Mouse (Mus musculus): ENCODE data around the gene Tmem211. TPM values are rescaled to one million over a fixed set of nuclear protein-coding genes. Genes with fewer than 3 reads are reported as not detected.

Gene Tmem211
- polyA plus RNA-seq, 1 experiment from 2014 or later: not detected

- H3K36me3 ChIP-seq (ENCODE audit: control insufficient read depth, insufficient read depth): no peaks in the 10 kb centered on the region
- H3K9me3 ChIP-seq (replicated peaks; ENCODE audit: control insufficient read depth, low read length): no peaks in the 10 kb centered on the region
- no peak overlapping the region for H3K9ac ChIP-seq (ENCODE audit: low read depth, low read length)
- H3K4me2 ChIP-seq (ENCODE audit: low read depth, low read length): no peak overlapping the region
- H3K4me1 ChIP-seq (ENCODE audit: control insufficient read depth, low read depth, low read length): peaks cover 12% of the 10 kb centered on the region
- WGBS (ENCODE audit: insufficient replicate concordance): 49% methylated on average over 11 of the region's 11 CpGs
- peak; percentile 7; the same call in 1 of the 2 replicates for ATAC-seq (ENCODE audit: low read depth)
- H3K27me3 ChIP-seq (ENCODE audit: control insufficient read depth, insufficient read depth, low read depth, low read length): no peaks in the 10 kb centered on the region
- H3K4me3 ChIP-seq (ENCODE audit: low read depth, low read length): no peak overlapping the region
- no peak overlapping the region for H3K27ac ChIP-seq (ENCODE audit: low read length)
Observed at GRCm38 (mm10) chr5:113209401-113209750, 17.3 kb upstream of the Tmem211 start.

- no peak overlapping the region for H3K4me2 ChIP-seq (ENCODE audit: low read depth, low read length)
Observed at GRCm38 (mm10) chr5:113209898-113210297, 16.8 kb upstream of the Tmem211 start.

DNA sequence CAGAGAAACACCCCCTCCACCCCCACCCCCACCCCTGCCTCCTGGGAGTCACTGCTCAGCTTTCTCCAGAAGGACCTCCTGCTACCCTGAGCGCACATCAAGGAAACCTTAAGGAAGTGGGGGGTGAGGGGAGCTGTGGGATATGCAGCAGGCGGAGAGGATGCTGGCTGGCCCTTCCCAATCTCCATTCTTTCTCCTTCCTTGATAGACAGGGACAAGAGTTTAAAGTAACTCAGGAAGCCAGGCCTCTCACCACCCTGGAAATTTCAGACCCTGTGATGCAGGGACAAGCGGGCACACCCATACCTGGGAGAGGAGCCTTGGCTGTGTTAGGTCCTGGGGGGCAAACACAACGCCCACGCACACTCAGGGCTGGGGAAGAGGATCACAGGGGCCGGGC is 16.4 kb upstream of the Tmem211 start:
- H3K4me1 ChIP-seq (ENCODE audit: control insufficient read depth, low read depth, low read length): peaks cover 12% of the 10 kb centered on the region
- no peak overlapping the region for H3K4me3 ChIP-seq (ENCODE audit: low read depth, low read length)
- H3K27me3 ChIP-seq (ENCODE audit: control insufficient read depth, insufficient read depth, low read depth, low read length): no peaks in the 10 kb centered on the region
- ATAC-seq (ENCODE audit: low read depth): no peak
- H3K9me3 ChIP-seq (replicated peaks; ENCODE audit: control insufficient read depth, low read length): no peaks in the 10 kb centered on the region
- no peak overlapping the region for H3K4me2 ChIP-seq (ENCODE audit: low read depth, low read length)
- H3K9ac ChIP-seq (ENCODE audit: low read depth, low read length): no peak overlapping the region
- no peak overlapping the region for H3K27ac ChIP-seq (ENCODE audit: low read length)
- WGBS (ENCODE audit: insufficient replicate concordance): 52% methylated on average over 6 of the region's 6 CpGs
- no peaks in the 10 kb centered on the region for H3K36me3 ChIP-seq (ENCODE audit: control insufficient read depth, insufficient read depth)

More at GRCm38 (mm10) chr5:113209898-113210297, 16.8 kb upstream of the Tmem211 start:
- Histone ChIP-seq H3K36me3 (ENCODE audit: control insufficient read depth, insufficient read depth) (no peaks in the 10 kb centered on the region), H3K27me3 (ENCODE audit: control insufficient read depth, insufficient read depth, low read depth, low read length) (no peaks in the 10 kb centered on the region), H3K9me3 (replicated peaks; ENCODE audit: control insufficient read depth, low read length) (no peaks in the 10 kb centered on the region), H3K4me3 (ENCODE audit: low read depth, low read length) (no peak overlapping the region), H3K27ac (ENCODE audit: low read length) (no peak overlapping the region), H3K9ac (ENCODE audit: low read depth, low read length) (no peak overlapping the region), H3K4me1 (ENCODE audit: control insufficient read depth, low read depth, low read length) (peaks cover 12% of the 10 kb centered on the region)
- ATAC-seq (ENCODE audit: low read depth): no peak
- 49% methylated on average over 13 of the region's 13 CpGs for WGBS (ENCODE audit: insufficient replicate concordance)

GRCm38 (mm10) chr5:113212156-113212835 is 14.4 kb upstream of the Tmem211 start:
- no peaks in the 10 kb centered on the region for H3K36me3 ChIP-seq (ENCODE audit: control insufficient read depth, insufficient read depth)
- H3K4me1 ChIP-seq (ENCODE audit: control insufficient read depth, low read depth, low read length): peaks cover 14% of the 10 kb centered on the region
- WGBS (ENCODE audit: insufficient replicate concordance): 63% methylated on average over 10 of the region's 10 CpGs
- no peak overlapping the region for H3K4me3 ChIP-seq (ENCODE audit: low read depth, low read length)
- no peak overlapping the region for H3K9ac ChIP-seq (ENCODE audit: low read depth, low read length)
- no peaks in the 10 kb centered on the region for H3K9me3 ChIP-seq (replicated peaks; ENCODE audit: control insufficient read depth, low read length)
- H3K4me2 ChIP-seq (ENCODE audit: low read depth, low read length): no peak overlapping the region
- no peak overlapping the region for H3K27ac ChIP-seq (ENCODE audit: low read length)
- ATAC-seq (ENCODE audit: low read depth): 0 out of 2 replicates have a peak, but pooled peaks have one; percentile 30
- no peaks in the 10 kb centered on the region for H3K27me3 ChIP-seq (ENCODE audit: control insufficient read depth, insufficient read depth, low read depth, low read length)

- 69% methylated on average over 8 of the region's 8 CpGs for WGBS (ENCODE audit: insufficient replicate concordance)
Observed at GRCm38 (mm10) chr5:113214041-113214440, 12.7 kb upstream of the Tmem211 start.

GRCm38 (mm10) chr5:113214455-113214854 is 12.3 kb upstream of the Tmem211 start:
- WGBS (ENCODE audit: insufficient replicate concordance): 68% methylated on average over 11 of the region's 11 CpGs
- Histone ChIP-seq H3K36me3 (ENCODE audit: control insufficient read depth, insufficient read depth) (no peaks in the 10 kb centered on the region), H3K4me3 (ENCODE audit: low read depth, low read length) (no peak overlapping the region), H3K27ac (ENCODE audit: low read length) (no peak overlapping the region), H3K9ac (ENCODE audit: low read depth, low read length) (no peak overlapping the region), H3K27me3 (ENCODE audit: control insufficient read depth, insufficient read depth, low read depth, low read length) (no peaks in the 10 kb centered on the region), H3K4me1 (ENCODE audit: control insufficient read depth, low read depth, low read length) (peaks cover 10% of the 10 kb centered on the region), H3K4me2 (ENCODE audit: low read depth, low read length) (no peak overlapping the region), H3K9me3 (replicated peaks; ENCODE audit: control insufficient read depth, low read length) (no peaks in the 10 kb centered on the region)
- ATAC-seq (ENCODE audit: low read depth): no peak

More at GRCm38 (mm10) chr5:113214041-113214440, 12.7 kb upstream of the Tmem211 start:
- Histone ChIP-seq H3K27ac (ENCODE audit: low read length) (no peak overlapping the region), H3K27me3 (ENCODE audit: control insufficient read depth, insufficient read depth, low read depth, low read length) (no peaks in the 10 kb centered on the region), H3K9ac (ENCODE audit: low read depth, low read length) (no peak overlapping the region), H3K36me3 (ENCODE audit: control insufficient read depth, insufficient read depth) (no peaks in the 10 kb centered on the region), H3K4me2 (ENCODE audit: low read depth, low read length) (no peak overlapping the region), H3K4me3 (ENCODE audit: low read depth, low read length) (no peak overlapping the region), H3K9me3 (replicated peaks; ENCODE audit: control insufficient read depth, low read length) (no peaks in the 10 kb centered on the region), H3K4me1 (ENCODE audit: control insufficient read depth, low read depth, low read length) (peaks cover 15% of the 10 kb centered on the region)
- no peak for ATAC-seq (ENCODE audit: low read depth)

DNA sequence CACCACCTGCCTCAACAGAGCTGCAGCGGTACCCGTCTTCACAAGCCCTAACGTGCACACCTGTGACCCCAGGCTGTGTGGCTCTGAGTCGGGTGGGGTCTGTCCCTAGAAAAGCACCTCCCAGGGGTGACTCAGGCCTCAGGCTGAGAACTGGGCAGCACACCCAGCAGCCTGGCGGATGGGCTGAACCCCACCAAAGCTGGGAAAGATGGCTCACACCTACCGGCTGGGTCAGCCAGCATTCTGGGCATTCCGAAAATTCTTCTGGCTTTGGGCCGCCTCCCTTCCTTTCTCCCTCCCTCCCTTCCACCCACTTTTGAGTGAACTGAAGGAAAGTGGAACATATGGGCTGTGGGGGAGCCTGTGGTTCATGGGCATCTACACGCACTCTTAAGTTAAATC is 11.1 kb upstream of the Tmem211 start:
- H3K27ac ChIP-seq (ENCODE audit: low read length): no peak overlapping the region
- ATAC-seq (ENCODE audit: low read depth): no peak

DNA sequence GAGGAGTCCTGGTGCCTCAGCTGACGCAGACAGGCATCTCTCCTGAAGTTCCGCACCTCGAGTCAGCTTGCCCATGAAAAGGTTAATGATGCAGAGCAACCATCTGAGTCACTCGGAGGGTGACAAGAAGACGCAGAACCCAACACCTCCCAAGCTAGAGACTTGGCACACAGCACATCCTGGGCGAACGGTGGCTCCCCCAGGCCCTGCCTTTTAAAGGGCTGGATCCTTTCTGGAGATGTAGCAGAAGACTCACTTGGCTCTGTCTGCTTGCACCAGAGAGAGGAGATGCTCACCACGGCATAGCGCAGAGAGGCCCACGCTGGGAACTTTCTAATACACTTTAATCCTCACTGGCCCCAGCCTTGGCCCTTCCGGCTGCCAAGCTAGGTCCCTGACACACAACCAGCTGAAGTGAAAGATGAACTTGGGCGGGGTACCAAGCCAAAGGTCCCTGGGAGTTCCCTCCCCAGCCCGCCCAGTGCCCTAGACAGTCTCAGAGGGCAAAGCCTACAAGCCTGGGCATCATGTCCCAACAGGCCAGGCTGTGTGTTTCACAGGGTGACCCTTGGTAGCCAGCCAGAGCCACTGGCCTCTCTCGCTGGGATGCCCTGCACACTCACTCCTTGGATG is 10.3 kb upstream of the Tmem211 start:
- no peak overlapping the region for H3K27ac ChIP-seq (ENCODE audit: low read length)
- ATAC-seq (ENCODE audit: low read depth): no peak
- H3K27me3 ChIP-seq (ENCODE audit: control insufficient read depth, insufficient read depth, low read depth, low read length): peaks cover 13% of the 10 kb centered on the region
- H3K9me3 ChIP-seq (replicated peaks; ENCODE audit: control insufficient read depth, low read length): no peaks in the 10 kb centered on the region
- peaks cover 8% of the 10 kb centered on the region for H3K4me1 ChIP-seq (ENCODE audit: control insufficient read depth, low read depth, low read length)
- H3K4me3 ChIP-seq (ENCODE audit: low read depth, low read length): no peak overlapping the region
- H3K9ac ChIP-seq (ENCODE audit: low read depth, low read length): no peak overlapping the region
- no peak overlapping the region for H3K4me2 ChIP-seq (ENCODE audit: low read depth, low read length)
- H3K36me3 ChIP-seq (ENCODE audit: control insufficient read depth, insufficient read depth): no peaks in the 10 kb centered on the region
- 63% methylated on average over 14 of the region's 14 CpGs for WGBS (ENCODE audit: insufficient replicate concordance)

More for the DNA sequence above, 11.1 kb upstream of the Tmem211 start:
- H3K4me3 ChIP-seq (ENCODE audit: low read depth, low read length): no peak overlapping the region
- no peaks in the 10 kb centered on the region for H3K36me3 ChIP-seq (ENCODE audit: control insufficient read depth, insufficient read depth)
- H3K9ac ChIP-seq (ENCODE audit: low read depth, low read length): no peak overlapping the region
- H3K27me3 ChIP-seq (ENCODE audit: control insufficient read depth, insufficient read depth, low read depth, low read length): peaks cover 7% of the 10 kb centered on the region
- WGBS (ENCODE audit: insufficient replicate concordance): 71% methylated on average over 9 of the region's 9 CpGs
- H3K4me1 ChIP-seq (ENCODE audit: control insufficient read depth, low read depth, low read length): peaks cover 8% of the 10 kb centered on the region
- no peak overlapping the region for H3K4me2 ChIP-seq (ENCODE audit: low read depth, low read length)
- no peaks in the 10 kb centered on the region for H3K9me3 ChIP-seq (replicated peaks; ENCODE audit: control insufficient read depth, low read length)

GRCm38 (mm10) chr5:113217076-113217475 is 9.6 kb upstream of the Tmem211 start:
- no peak for ATAC-seq (ENCODE audit: low read depth)
- Histone ChIP-seq H3K36me3 (ENCODE audit: control insufficient read depth, insufficient read depth) (no peaks in the 10 kb centered on the region), H3K4me3 (ENCODE audit: low read depth, low read length) (no peak overlapping the region), H3K27me3 (ENCODE audit: control insufficient read depth, insufficient read depth, low read depth, low read length) (peaks cover 13% of the 10 kb centered on the region), H3K4me2 (ENCODE audit: low read depth, low read length) (peak overlapping the region; percentile 17; the same call in 1 of the 2 replicates), H3K27ac (ENCODE audit: low read length) (no peak overlapping the region), H3K9me3 (replicated peaks; ENCODE audit: control insufficient read depth, low read length) (no peaks in the 10 kb centered on the region), H3K9ac (ENCODE audit: low read depth, low read length) (no peak overlapping the region), H3K4me1 (ENCODE audit: control insufficient read depth, low read depth, low read length) (peaks cover 8% of the 10 kb centered on the region)
- 63% methylated on average over 12 of the region's 12 CpGs for WGBS (ENCODE audit: insufficient replicate concordance)
